Mouse (Mus musculus): ENCODE measurements around the gene Junb. TPM values are rescaled to one million over a fixed set of nuclear protein-coding genes. Genes with fewer than 3 reads are reported as not detected.

Junb gene
- total and polyA plus RNA-seq, 3 experiments: 41.6 to 72.7 TPM; not detected in 1

GRCm38 (mm10) chr8:84978248-84978940 is at the start of gene Junb (continued):
- TF ChIP-seq ELF1 (IDR thresholded peaks at IDR 0.05; ENCODE audit: low read depth, low read length): peak; percentile 99
- 0 out of 2 replicates have a peak, but pooled peaks have one; percentile 5 for TF ChIP-seq ZNF384 (IDR thresholded peaks at IDR 0.05; ENCODE audit: low read depth, low read length)
- TF ChIP-seq JUND (IDR thresholded peaks at IDR 0.05; ENCODE audit: low read depth, low read length): no peak
- peak; percentile 99 to 100 for TF ChIP-seq POLR2A (IDR thresholded peaks at IDR 0.05; ENCODE audit: control insufficient read depth in 1 of 2, insufficient read depth in 1 of 2, low read depth in 1 of 2, low read length in 2 of 2, poor library complexity in 1 of 2)
- TF ChIP-seq TAL1 (IDR thresholded peaks at IDR 0.05; ENCODE audit: low read length): no peak

- TF ChIP-seq KAT2A (conservative IDR thresholded peaks at IDR 0.05; ENCODE audit: low read depth, low read length) (no peak), CHD1 (IDR thresholded peaks at IDR 0.05; ENCODE audit: low read depth, low read length) (peak; percentile 49; the same call in 1 of the 2 replicates), ZMIZ1 (IDR thresholded peaks at IDR 0.05; ENCODE audit: low read depth, low read length) (no peak), SMC3 (IDR thresholded peaks at IDR 0.05; ENCODE audit: low read depth, low read length) (peak; percentile 14; the same call in 1 of the 2 replicates), RAD21 (IDR thresholded peaks at IDR 0.05; ENCODE audit: low read depth, low read length) (peak; percentile 6), CTCF (IDR thresholded peaks at IDR 0.05 in 2 of 3, conservative IDR thresholded peaks at IDR 0.05 in 1 of 3; ENCODE audit: control insufficient read depth in 1 of 3, insufficient read depth in 1 of 3, low read depth in 2 of 3, low read length in 3 of 3, poor library complexity in 1 of 3, severe bottlenecking in 1 of 3) (peak in 1 of 3 experiments; percentile 20; a peak in 1 of 6 replicates)
- peaks cover 9 to 14% of the 10 kb centered on the region in 2 experiments; a peak in 3 of 4 replicates for H3K4me1 ChIP-seq (ENCODE audit: control insufficient read depth in 1 of 2, insufficient read depth in 2 of 2, low read length in 2 of 2)
- peaks cover 47% of the 10 kb centered on the region for H3K79me2 ChIP-seq (ENCODE audit: control insufficient read depth, insufficient read depth, low read length, poor library complexity)
- peaks cover 4 to 14% of the 10 kb centered on the region in 2 experiments; a peak in 3 of 4 replicates for H3K36me3 ChIP-seq (ENCODE audit: control insufficient read depth in 1 of 2, insufficient read depth in 2 of 2, low read length in 2 of 2)
- H3K9ac ChIP-seq (ENCODE audit: control insufficient read depth, low read depth, low read length, poor library complexity, severe bottlenecking): peak overlapping the region; percentile 93
- peak overlapping the region; percentile 94 to 95 for H3K4me3 ChIP-seq (ENCODE audit: control insufficient read depth in 1 of 2, insufficient read depth in 1 of 2, low read depth in 2 of 2, low read length in 2 of 2)
- peak; percentile 40 for DNase-seq (ENCODE audit: low read depth, low spot score)
- no peak overlapping the region for H3K27ac ChIP-seq (ENCODE audit: control insufficient read depth, low read depth, low read length)
- H3K27me3 ChIP-seq (ENCODE audit: control insufficient read depth in 1 of 2, insufficient read depth in 2 of 2, low read length in 2 of 2): no peaks in the 10 kb centered on the region
- H3K9me3 ChIP-seq (replicated peaks; ENCODE audit: insufficient read depth, low read length): no peaks in the 10 kb centered on the region
Measured at GRCm38 (mm10) chr8:85027922-85028321, 49.4 kb upstream of the Junb start.

- H3K9ac ChIP-seq (ENCODE audit: control insufficient read depth, low read depth, low read length, poor library complexity, severe bottlenecking): peak overlapping the region; percentile 93
- H3K9me3 ChIP-seq (replicated peaks; ENCODE audit: insufficient read depth, low read length): no peaks in the 10 kb centered on the region
- peak overlapping the region; percentile 94 to 95 for H3K4me3 ChIP-seq (ENCODE audit: control insufficient read depth in 1 of 2, insufficient read depth in 1 of 2, low read depth in 2 of 2, low read length in 2 of 2)
- peaks cover 47% of the 10 kb centered on the region for H3K79me2 ChIP-seq (ENCODE audit: control insufficient read depth, insufficient read depth, low read length, poor library complexity)
- no peak for TF ChIP-seq USF1 (IDR thresholded peaks at IDR 0.05; ENCODE audit: low read depth, low read length)
- TF ChIP-seq MAX (IDR thresholded peaks at IDR 0.05; ENCODE audit: low read length): 0 out of 2 replicates have a peak, but pooled peaks have one; percentile 8
- TF ChIP-seq MEF2A (IDR thresholded peaks at IDR 0.05; ENCODE audit: extremely low read depth, insufficient replicate concordance, low read depth, low read length, poor library complexity, severe bottlenecking): no peak
- peak overlapping the region; percentile 44 for H3K27ac ChIP-seq (ENCODE audit: control insufficient read depth, low read depth, low read length)
- peaks cover 4 to 14% of the 10 kb centered on the region in 2 experiments; a peak in 3 of 4 replicates for H3K36me3 ChIP-seq (ENCODE audit: control insufficient read depth in 1 of 2, insufficient read depth in 2 of 2, low read length in 2 of 2)
- no peaks in the 10 kb centered on the region for H3K27me3 ChIP-seq (ENCODE audit: control insufficient read depth in 1 of 2, insufficient read depth in 2 of 2, low read length in 2 of 2)
- peaks cover 9 to 14% of the 10 kb centered on the region in 2 experiments; a peak in 3 of 4 replicates for H3K4me1 ChIP-seq (ENCODE audit: control insufficient read depth in 1 of 2, insufficient read depth in 2 of 2, low read length in 2 of 2)
- peak; percentile 55 for DNase-seq (ENCODE audit: low read depth, low spot score)
Measured at GRCm38 (mm10) chr8:85027516-85027855, 49.0 kb upstream of the Junb start.
